ENCODE assay signal across 22 mouse cellular contexts in the genomic region with DNA sequence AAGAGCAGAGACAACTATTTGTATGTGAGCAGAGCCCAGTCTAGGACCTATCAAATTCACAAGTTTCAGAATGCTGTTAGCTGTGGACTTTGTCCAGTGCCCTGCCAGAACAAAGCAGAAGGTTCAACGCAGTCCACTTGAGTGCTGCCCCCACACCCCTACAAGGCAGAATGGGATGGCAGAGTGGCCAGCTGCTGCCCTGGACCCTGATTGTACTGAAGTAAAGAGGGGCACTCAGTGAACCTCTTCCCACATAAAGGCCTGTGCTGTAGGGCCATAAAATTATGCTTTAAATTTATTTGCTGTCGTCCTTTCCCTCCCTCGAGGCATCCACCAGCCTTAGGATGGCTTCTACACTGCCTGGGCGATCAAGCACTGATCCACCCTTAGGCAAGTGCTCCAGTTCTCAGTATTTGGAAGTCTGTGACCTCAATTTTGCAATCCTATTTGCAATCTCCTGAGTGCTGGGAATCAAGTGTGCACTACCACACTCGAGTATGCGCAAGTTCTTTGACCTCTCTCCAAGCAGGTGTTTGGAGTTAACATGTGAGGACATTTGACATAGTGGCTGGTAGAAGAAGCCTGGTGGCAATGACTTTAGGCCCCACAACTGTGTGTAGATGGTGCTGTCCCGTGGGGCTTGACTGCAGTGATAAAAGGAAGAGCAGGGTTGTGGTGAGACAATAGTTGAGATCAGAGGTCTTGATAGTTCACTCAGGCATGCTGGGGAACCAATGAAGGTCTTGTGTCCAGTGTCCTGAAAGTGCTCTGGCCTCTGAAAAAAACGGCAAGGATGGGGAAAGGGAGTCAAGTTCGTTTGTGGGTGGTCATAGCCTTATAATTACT. TPM values are rescaled to one million over a fixed set of nuclear protein-coding genes. Genes with fewer than 3 reads are reported as not detected.
A peak's percentile ranks its signal among the peaks of the same experiment; 100 is the strongest.
DNase-seq lines count a peak whose midpoint lies in the region; ATAC-seq and TF ChIP-seq lines count a peak whose summit lies in the region.
"Had no signal": no experiment of that assay in that cellular context is flagged by ENCODE, and none has a peak within 500 bp of the region (broad histone marks: within the 10 kb centered on the region; RNA-seq: fewer than 3 reads in every experiment).

No protein-coding gene starts in this region.

- H3K9me3 ChIP-seq in limb, embryonic 15.5 days: no peaks in the 10 kb centered on the region
- no peaks in the 10 kb centered on the region for H3K9me3 ChIP-seq in limb, embryonic 10.5 days (replicated peaks)
- H3K9me3 ChIP-seq in G1E (replicated peaks): peaks cover 6% of the 10 kb centered on the region
- H3K9me3 ChIP-seq: forebrain, embryonic 13.5 days; lung, embryonic 15.5 days; midbrain, embryonic 15.5 days had no signal

- H3K27me3 ChIP-seq in limb, embryonic 15.5 days: peaks cover 7% of the 10 kb centered on the region
- H3K27me3 ChIP-seq in limb, embryonic 10.5 days (ENCODE audit: low read depth, poor library complexity, severe bottlenecking): peaks cover 16% of the 10 kb centered on the region
- no peaks in the 10 kb centered on the region for H3K27me3 ChIP-seq in G1E (ENCODE audit: insufficient read depth, low read length)
- H3K27me3 ChIP-seq: megakaryocyte, embryonic 14.5 days; Patski had no signal

- whole genome bisulfite sequencing in limb, embryonic 15.5 days: 83% methylated on average over 9 of the region's 9 CpGs
- WGBS in limb, embryonic 10.5 days: 90% methylated on average over 9 of the region's 9 CpGs

- peaks cover 54% of the 10 kb centered on the region for H3K36me3 ChIP-seq in limb, embryonic 15.5 days
- peaks cover 59% of the 10 kb centered on the region for H3K36me3 ChIP-seq in limb, embryonic 10.5 days
- peaks cover 65% of the 10 kb centered on the region for H3K36me3 ChIP-seq in G1E (replicated peaks)

- no peak overlapping the region for H3K9ac ChIP-seq in limb, embryonic 15.5 days
- H3K9ac ChIP-seq: forebrain, embryonic 13.5 days; lung, embryonic 15.5 days; midbrain, embryonic 15.5 days had no signal

- H3K4me1 ChIP-seq in limb, embryonic 15.5 days: peaks cover 17% of the 10 kb centered on the region
- peaks cover 15% of the 10 kb centered on the region for H3K4me1 ChIP-seq in limb, embryonic 10.5 days
- H3K4me1 ChIP-seq in G1E (ENCODE audit: insufficient read depth, low read depth, low read length): peaks cover 77% of the 10 kb centered on the region

- H3K4me3 ChIP-seq in limb, embryonic 15.5 days: no peak overlapping the region
- H3K4me3 ChIP-seq in limb, embryonic 10.5 days: no peak overlapping the region
- peak overlapping the region; percentile 37; the same call in 1 of the 2 replicates for H3K4me3 ChIP-seq in G1E (ENCODE audit: low read depth, low read length)
- H3K4me3 ChIP-seq: forebrain, embryonic 13.5 days; lung, embryonic 15.5 days; megakaryocyte, embryonic 14.5 days; midbrain, embryonic 15.5 days had no signal

- H3K4me2 ChIP-seq in limb, embryonic 15.5 days: no peak overlapping the region
- H3K4me2 ChIP-seq: forebrain, embryonic 13.5 days; lung, embryonic 15.5 days; midbrain, embryonic 15.5 days had no signal

- 0 out of 2 replicates have a peak overlapping the region, but pooled peaks have one; percentile 22 for H3K27ac ChIP-seq in limb, embryonic 15.5 days
- H3K27ac ChIP-seq in limb, embryonic 10.5 days: no peak overlapping the region
- H3K27ac ChIP-seq: forebrain, embryonic 13.5 days; hindbrain, postnatal 0 days; lung, embryonic 15.5 days; midbrain, embryonic 15.5 days had no signal

- no peak for ATAC-seq in limb, embryonic 15.5 days (ENCODE audit: insufficient number of reproducible peaks, low FRiP score, low TSS enrichment, low read depth)
- ATAC-seq in G1E (ENCODE audit: extremely low read depth, insufficient number of reproducible peaks, low FRiP score, poor library complexity, severe bottlenecking): peak; percentile 50
- ATAC-seq: forebrain, embryonic 13.5 days; hindbrain, postnatal 0 days; midbrain, embryonic 15.5 days; Patski had no signal

- TF ChIP-seq CTCF in G1E (IDR thresholded peaks at IDR 0.05; ENCODE audit: low read depth, low read length): no peak

- no peak for DNase-seq in limb, embryonic 10.5 days (ENCODE audit: low spot score)
- no peak for DNase-seq in G1E (ENCODE audit: low spot score)
- peak; percentile 66 for DNase-seq in gonadal fat pad, adult 2 months (ENCODE audit: low read depth)
- peak; percentile 47 for DNase-seq in lung, postnatal 10 days
- no peak for DNase-seq in ovary, postnatal 36 days (ENCODE audit: low spot score)
- no peak for DNase-seq in urinary bladder, adult 2 months (ENCODE audit: low spot score)
- DNase-seq in kidney, adult 9 months: no peak
- DNase-seq: cerebellum, adult 8-10 months; gastrocnemius, postnatal 10 days; kidney, adult 18-20 months; kidney, postnatal 25 days; retina, postnatal 1 day; right cerebral cortex, postnatal 4 days; thymus, postnatal 14 days had no signal

RNA-seq across cellular contexts. Expression of a gene that starts 3.2 kb away (rescaled TPM):
- polyA plus RNA-seq in limb, embryonic 15.5 days (2015; fragmentation: Nextera tagmentation; extraction: Ambion mirVana): 32.3 and 34.4 TPM in 2 replicates
- polyA plus RNA-seq in limb, embryonic 10.5 days (2016; fragmentation: Nextera tagmentation; extraction: Ambion mirVana): 27.5 and 34.4 TPM in 2 replicates
- 29.4 and 32.1 TPM in 2 replicates for total RNA-seq in G1E (2014; fragmentation: Nextera tagmentation)
- total RNA-seq in G1E (2017): 18.2 and 22.1 TPM in 2 replicates
- 103 and 113 TPM in 2 replicates for polyA plus RNA-seq in G1E (2012)
- polyA plus RNA-seq in gonadal fat pad, adult 2 months (2012; rRNA removed): 157 and 228 TPM in 2 replicates
- 45.8 and 50.5 TPM in 2 replicates for polyA plus RNA-seq in urinary bladder, adult 2 months (2012; rRNA removed)

RNA-seq across cellular contexts. Expression of a gene that starts 10.4 kb away (rescaled TPM):
- polyA plus RNA-seq in limb, embryonic 15.5 days (2015; fragmentation: Nextera tagmentation; extraction: Ambion mirVana): 7.1 and 8.6 TPM in 2 replicates
- 0.34 and 0.51 TPM in 2 replicates for polyA plus RNA-seq in limb, embryonic 10.5 days (2016; fragmentation: Nextera tagmentation; extraction: Ambion mirVana)
- total RNA-seq in G1E (2014; fragmentation: Nextera tagmentation) (not detected in 2 replicates), G1E (2017) (0.55 TPM in 1 of 2 replicates, not detected in the other)
- polyA plus RNA-seq in G1E (2012): 0.37 and 0.47 TPM in 2 replicates
- 36.5 and 47.3 TPM in 2 replicates for polyA plus RNA-seq in gonadal fat pad, adult 2 months (2012; rRNA removed)
- 2.0 and 3.6 TPM in 2 replicates for polyA plus RNA-seq in urinary bladder, adult 2 months (2012; rRNA removed)
- total RNA-seq: hematopoietic stem cell, adult 5-6 weeks had no signal
- polyA plus RNA-seq: forebrain, embryonic 13.5 days had no signal

RNA-seq across cellular contexts. Expression of a gene that starts 30.4 kb away (rescaled TPM):
- polyA plus RNA-seq in limb, embryonic 15.5 days (2015; fragmentation: Nextera tagmentation; extraction: Ambion mirVana): 23.1 and 26.1 TPM in 2 replicates
- polyA plus RNA-seq in limb, embryonic 10.5 days (2016; fragmentation: Nextera tagmentation; extraction: Ambion mirVana): 29.0 and 31.6 TPM in 2 replicates
- 9.7 and 10.9 TPM in 2 replicates for total RNA-seq in G1E (2014; fragmentation: Nextera tagmentation)
- 19.4 and 21.1 TPM in 2 replicates for total RNA-seq in G1E (2017)
- 37.2 and 42.8 TPM in 2 replicates for polyA plus RNA-seq in G1E (2012)
- 69.3 and 74.2 TPM in 2 replicates for polyA plus RNA-seq in gonadal fat pad, adult 2 months (2012; rRNA removed)
- polyA plus RNA-seq in urinary bladder, adult 2 months (2012; rRNA removed): 17.5 and 20.1 TPM in 2 replicates

RNA-seq across cellular contexts. Expression of a gene that starts 30.7 kb away (rescaled TPM):
- polyA plus RNA-seq in limb, embryonic 15.5 days (2015; fragmentation: Nextera tagmentation; extraction: Ambion mirVana): 655 and 680 TPM in 2 replicates
- 893 and 996 TPM in 2 replicates for polyA plus RNA-seq in limb, embryonic 10.5 days (2016; fragmentation: Nextera tagmentation; extraction: Ambion mirVana)
- 454 and 476 TPM in 2 replicates for total RNA-seq in G1E (2014; fragmentation: Nextera tagmentation)
- total RNA-seq in G1E (2017): 527 and 560 TPM in 2 replicates
- 1,012 and 1,154 TPM in 2 replicates for polyA plus RNA-seq in G1E (2012)
- 277 and 449 TPM in 2 replicates for polyA plus RNA-seq in gonadal fat pad, adult 2 months (2012; rRNA removed)
- 248 and 346 TPM in 2 replicates for polyA plus RNA-seq in urinary bladder, adult 2 months (2012; rRNA removed)

Comparison
In these comparisons a context has a peak if more than half of its experiments do, and no peak if none do; other contexts are left out.
1. DNase-seq: peak in gonadal fat pad, adult 2 months (single experiment) and lung, postnatal 10 days (single experiment); none in limb, embryonic 10.5 days (single experiment), G1E (single experiment), ovary, postnatal 36 days (single experiment), urinary bladder, adult 2 months (single experiment) and kidney, adult 9 months (single experiment).